Mouse (Mus musculus) liver, postnatal 0 days (tissue): ENCODE measurements around the gene Lamb1. TPM values are rescaled to one million over a fixed set of nuclear protein-coding genes. Genes with fewer than 3 reads are reported as not detected.
A peak's percentile ranks its signal among the peaks of the same experiment; 100 is the strongest.

Experiments
- ATAC-seq: fragments of 200-750 bp; cut with Nextera tagmentation; 2 replicates; pipeline ENCODE4 v1.8.0; 2017; ENCODE audit warnings: mild to moderate bottlenecking, moderate library complexity
- DNase-seq: peaks from one replicate; pipeline ENCODE4 v3.0.0-alpha.2; 2016
- H3K27ac ChIP-seq: fragments of 300-500 bp; sonication (generic); 2 replicates; pipeline ENCODE4 v1.5.1; 2014; ENCODE audit warnings: antibody characterized with exemption, moderate library complexity, mild to moderate bottlenecking, low read depth
- H3K27me3 ChIP-seq: fragments of 300-500 bp; sonication (generic); 2 replicates; pipeline ENCODE4 v1.6.1; 2014; ENCODE audit warnings: low read length, control low read depth, mixed read lengths; ENCODE audit not compliant: insufficient read depth
- H3K36me3 ChIP-seq: fragments of 300-500 bp; sonication (generic); replicated peaks from 2 replicates; pipeline ENCODE4 v1.6.1; 2014; ENCODE audit warnings: mild to moderate bottlenecking, control low read depth, low read length, moderate library complexity, mixed read lengths; ENCODE audit not compliant: insufficient read depth
- H3K4me1 ChIP-seq: fragments of 300-500 bp; sonication (generic); 2 replicates; pipeline ENCODE4 v1.6.1; 2014; ENCODE audit warnings: antibody characterized with exemption, mild to moderate bottlenecking, control low read depth; ENCODE audit not compliant: insufficient read depth
- H3K4me2 ChIP-seq: fragments of 300-500 bp; sonication (generic); 2 replicates; pipeline ENCODE4 v1.6.1; 2014; ENCODE audit warnings: low read depth, mild to moderate bottlenecking, low read length, moderate library complexity, mixed read lengths
- H3K4me3 ChIP-seq: fragments of 300-500 bp; sonication (generic); 2 replicates; pipeline ENCODE4 v1.5.1; 2014; ENCODE audit warnings: low read depth, low read length
- H3K9ac ChIP-seq: fragments of 300-500 bp; sonication (generic); replicated peaks from 2 replicates; pipeline ENCODE4 v1.6.1; 2014; ENCODE audit warnings: mild to moderate bottlenecking, moderate library complexity
- H3K9me3 ChIP-seq: fragments of 300-500 bp; sonication (generic); 2 replicates; pipeline ENCODE4 v1.6.1; 2016; ENCODE audit warnings: mild to moderate bottlenecking, control low read depth, low read length, mixed read lengths
- CTCF ChIP-seq: sonication (generic); IDR thresholded peaks from 2 replicates; pipeline ENCODE4 v1.5.1; 2016; ENCODE audit warnings: antibody characterized with exemption, low read depth
- EP300 ChIP-seq: IDR thresholded peaks from 2 replicates; pipeline ENCODE4 v1.6.1; 2016; ENCODE audit warnings: antibody characterized with exemption, low read depth, mild to moderate bottlenecking
- WGBS: fragments of 180-500 bp; shearing (Covaris S2); extraction: QIAGEN DNeasy Blood & Tissue Kit; methylation state at CpG from one replicate; pipeline ENCODE4 v1.1.7; 2014; ENCODE audit not compliant: insufficient replicate concordance; 5-methylcytosine and 5-hydroxymethylcytosine counted together
- polyA plus RNA-seq: library from polyadenylated mRNA; unstranded; fragments of >200 nt; fragmentation: Nextera tagmentation; extraction: Ambion mirVana; gene quantifications from 2 replicates; pipeline ENCODE4 v1.2.1, GENCODE M21; 2015

The Lamb1 gene
- polyA plus RNA-seq: 3.1 and 3.3 TPM in 2 replicates

- H3K4me1 ChIP-seq: no peaks in the 10 kb centered on the region
- DNase-seq: no peak
- ATAC-seq: no peak
- TF ChIP-seq CTCF: no peak
- TF ChIP-seq EP300: no peak
- H3K27me3 ChIP-seq: peaks cover 35% of the 10 kb centered on the region
- WGBS: under 1% methylated on average over 36 of the region's 39 CpGs
- H3K36me3 ChIP-seq: no peaks in the 10 kb centered on the region
- peak within 1 kb of the TSS; percentile 37 for H3K4me3 ChIP-seq
- peak within 1 kb of the TSS; percentile 8; the same call in 1 of the 2 replicates for H3K9ac ChIP-seq
- H3K4me2 ChIP-seq: peak within 1 kb of the TSS; percentile 66
- no peaks in the 10 kb centered on the region for H3K9me3 ChIP-seq
- no peak within 1 kb of the TSS for H3K27ac ChIP-seq
Measured at GRCm38 (mm10) chr12:31265005-31265721, at the start of gene Lamb1. Gene Lamb1, plus strand, starts transcription at chr12:31265234.

DNA sequence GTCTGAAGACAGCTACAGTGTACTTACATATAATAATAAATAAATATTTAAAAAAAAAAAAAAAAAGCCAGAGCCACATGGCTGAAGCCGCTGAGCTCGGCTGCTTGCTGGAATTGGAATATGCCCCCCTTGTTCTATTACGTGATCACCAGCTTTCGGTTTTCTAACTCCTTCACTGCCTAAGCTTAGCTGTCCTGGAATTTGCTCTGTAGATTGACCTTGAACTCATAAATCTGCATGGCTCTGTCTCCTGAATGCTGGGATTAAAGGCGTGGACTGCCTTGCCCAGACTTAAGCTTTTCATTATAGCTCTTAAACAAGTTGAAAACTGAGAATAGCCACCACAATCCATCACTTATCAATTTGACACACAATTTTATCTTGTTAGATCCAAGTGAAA is 47.8 kb upstream of the Lamb1 start:
- TF ChIP-seq CTCF (no peak), EP300 (no peak)
- DNase-seq (no peak), ATAC-seq (no peak)
- H3K27me3 ChIP-seq: no peaks in the 10 kb centered on the region
- no peaks in the 10 kb centered on the region for H3K36me3 ChIP-seq
- H3K9me3 ChIP-seq: no peaks in the 10 kb centered on the region
- no peaks in the 10 kb centered on the region for H3K4me1 ChIP-seq
- no peak overlapping the region for H3K4me2 ChIP-seq
- H3K4me3 ChIP-seq: no peak overlapping the region
- no peak overlapping the region for H3K9ac ChIP-seq
- WGBS: 82% methylated on average over 5 of the region's 5 CpGs
- no peak overlapping the region for H3K27ac ChIP-seq

GRCm38 (mm10) chr12:31218774-31219173 is 46.3 kb upstream of the Lamb1 start:
- WGBS: 52% methylated on average over 3 of the region's 3 CpGs
- no peak for ATAC-seq
- Histone ChIP-seq H3K4me1 (no peaks in the 10 kb centered on the region), H3K27ac (no peak overlapping the region), H3K9me3 (no peaks in the 10 kb centered on the region), H3K4me3 (no peak overlapping the region), H3K27me3 (no peaks in the 10 kb centered on the region), H3K36me3 (no peaks in the 10 kb centered on the region), H3K9ac (no peak overlapping the region), H3K4me2 (no peak overlapping the region)
- no peak for TF ChIP-seq EP300
- TF ChIP-seq CTCF: no peak
- no peak for DNase-seq

DNA sequence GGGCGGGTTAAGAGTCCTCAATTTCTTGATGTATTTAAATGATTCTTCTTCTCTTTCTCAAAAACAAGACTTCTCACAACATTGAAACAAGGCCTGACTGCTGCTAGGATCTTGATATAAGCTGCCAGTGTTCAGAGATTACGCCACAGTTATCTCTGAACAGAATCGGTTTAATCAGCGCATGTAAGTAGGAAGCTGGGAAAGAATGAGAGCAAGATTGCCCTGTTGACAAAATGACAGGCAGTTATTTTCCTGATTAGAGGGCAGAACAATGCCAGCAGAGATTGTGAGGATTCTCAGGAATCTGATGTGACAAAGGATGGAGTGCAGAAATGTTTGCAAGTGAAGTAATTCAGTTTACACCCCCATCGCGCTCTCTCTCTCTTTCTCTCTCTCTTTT is 43.5 kb upstream of the Lamb1 start:
- ATAC-seq: no peak
- Histone ChIP-seq H3K9ac (no peak overlapping the region), H3K27me3 (no peaks in the 10 kb centered on the region), H3K9me3 (no peaks in the 10 kb centered on the region), H3K4me2 (no peak overlapping the region), H3K27ac (no peak overlapping the region), H3K4me3 (no peak overlapping the region), H3K4me1 (no peaks in the 10 kb centered on the region), H3K36me3 (no peaks in the 10 kb centered on the region)
- TF ChIP-seq CTCF (no peak), EP300 (no peak)
- DNase-seq: no peak
- 63% methylated on average over 6 of the region's 6 CpGs for WGBS

DNA sequence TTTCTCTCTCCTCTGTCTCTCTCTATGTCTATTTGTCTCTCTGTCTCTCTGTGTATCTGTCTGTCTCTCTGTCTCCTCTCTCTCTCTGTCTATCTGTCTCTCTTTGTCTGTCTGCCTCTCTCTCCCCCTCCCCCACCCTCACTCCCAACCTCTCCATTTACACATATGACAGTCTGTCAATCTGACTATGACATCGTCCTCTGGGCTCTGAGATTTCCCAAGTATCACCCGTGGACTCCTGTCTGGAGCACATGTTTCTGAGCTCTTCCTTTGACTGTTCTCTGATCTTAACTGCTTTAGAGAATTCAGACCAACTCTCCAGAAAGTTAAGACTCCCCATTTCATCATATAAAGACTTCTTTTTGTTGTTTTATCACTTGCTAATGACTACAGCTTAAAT is 42.8 kb upstream of the Lamb1 start:
- no peak for ATAC-seq
- TF ChIP-seq EP300: no peak
- TF ChIP-seq CTCF: no peak
- Histone ChIP-seq H3K27ac (no peak overlapping the region), H3K9ac (no peak overlapping the region), H3K4me1 (no peaks in the 10 kb centered on the region), H3K4me3 (no peak overlapping the region), H3K9me3 (no peaks in the 10 kb centered on the region), H3K27me3 (no peaks in the 10 kb centered on the region), H3K4me2 (no peak overlapping the region), H3K36me3 (no peaks in the 10 kb centered on the region)
- WGBS: 36% methylated on average over 2 of the region's 2 CpGs
- no peak for DNase-seq

GRCm38 (mm10) chr12:31222741-31223140 is 42.3 kb upstream of the Lamb1 start:
- H3K9me3 ChIP-seq: no peaks in the 10 kb centered on the region
- no peaks in the 10 kb centered on the region for H3K27me3 ChIP-seq
- no peak for ATAC-seq
- no peak overlapping the region for H3K9ac ChIP-seq
- H3K4me2 ChIP-seq: no peak overlapping the region
- whole genome bisulfite sequencing: 35% methylated on average over 3 of the region's 3 CpGs
- no peaks in the 10 kb centered on the region for H3K36me3 ChIP-seq
- DNase-seq: no peak
- H3K27ac ChIP-seq: no peak overlapping the region
- TF ChIP-seq EP300 (no peak), CTCF (no peak)
- no peak overlapping the region for H3K4me3 ChIP-seq
- H3K4me1 ChIP-seq: no peaks in the 10 kb centered on the region

DNA sequence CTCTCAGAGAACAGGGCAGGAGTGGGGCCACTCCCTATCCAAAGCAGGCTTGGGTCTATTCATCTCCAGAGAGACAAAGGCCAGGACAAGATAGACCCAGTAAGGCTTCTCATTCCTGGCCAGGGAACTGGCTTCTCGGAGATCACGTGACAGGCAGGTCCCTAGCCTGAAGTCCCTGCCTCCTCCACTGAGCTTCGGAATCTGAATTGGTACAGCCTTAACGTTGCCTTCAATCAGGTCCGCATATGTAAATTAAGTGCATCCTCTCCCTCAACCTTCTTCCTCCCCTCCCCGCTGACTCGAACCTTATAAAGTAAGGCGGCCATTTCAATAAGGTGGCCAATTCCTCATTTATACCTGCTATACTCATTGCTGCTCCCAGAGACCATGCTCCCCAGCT is 39.6 kb upstream of the Lamb1 start:
- Histone ChIP-seq H3K4me2 (no peak overlapping the region), H3K27me3 (no peaks in the 10 kb centered on the region), H3K9ac (no peak overlapping the region), H3K27ac (no peak overlapping the region), H3K9me3 (no peaks in the 10 kb centered on the region), H3K4me1 (no peaks in the 10 kb centered on the region), H3K4me3 (no peak overlapping the region), H3K36me3 (no peaks in the 10 kb centered on the region)
- no peak for TF ChIP-seq EP300
- TF ChIP-seq CTCF: no peak
- 56% methylated on average over 8 of the region's 8 CpGs for WGBS
- ATAC-seq (no peak), DNase-seq (no peak)
